Mouse (Mus musculus): ENCODE measurements around the gene Clic6. TPM values are rescaled to one million over a fixed set of nuclear protein-coding genes. Genes with fewer than 3 reads are reported as not detected.

Gene Clic6
- total and polyA plus RNA-seq, 3 experiments, result 0.24 to 1.2 TPM; not detected in 1

DNA sequence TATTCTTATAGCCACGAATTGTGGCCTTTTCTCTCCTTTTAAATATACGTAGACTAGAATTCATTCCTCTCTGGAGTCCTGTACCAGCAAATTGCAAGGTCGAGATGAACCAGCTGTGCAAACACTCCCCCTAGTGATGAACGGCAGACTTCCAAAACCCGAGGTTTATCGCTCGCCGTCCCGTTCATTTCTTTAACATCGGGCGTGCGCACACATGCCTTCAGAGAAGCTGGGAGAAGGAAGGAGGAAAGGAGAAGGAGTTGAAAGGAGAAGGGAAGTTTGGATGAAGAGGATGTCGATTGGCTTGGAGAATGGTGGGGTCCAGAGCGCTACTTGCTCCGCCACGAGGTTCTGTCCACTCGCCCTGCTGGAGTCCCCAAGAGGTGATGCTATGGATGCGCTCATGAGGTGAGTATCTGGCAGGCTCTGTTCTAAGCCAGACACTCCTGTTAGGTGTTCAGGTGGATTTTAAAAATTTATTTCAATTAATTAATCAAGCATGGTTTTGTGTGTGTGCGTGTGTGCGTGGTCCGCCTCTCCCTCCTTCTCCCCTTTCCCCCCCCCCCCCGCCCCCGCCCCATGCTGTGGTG is 6.9 kb upstream of the Clic6 start:
- no peak for DNase-seq (ENCODE audit: extremely low read depth)
- in situ Hi-C loops (cut with MboI; ENCODE audit: low pct_ligation_motif_present, low pct_unique_long_range_greater_than_20kb, low sequenced_read_pairs) (no loop called here), dilution Hi-C loops (cut with MboI; ENCODE audit: extremely low pct_ligation_motif_present, extremely low pct_unique_long_range_greater_than_20kb, low sequenced_read_pairs) (no loop called here)
- Histone ChIP-seq H3K4me2 (ENCODE audit: insufficient read depth, low read depth, poor library complexity, severe bottlenecking) (peak overlapping the region; percentile 63; the same call in 1 of the 2 replicates), H3K9ac (ENCODE audit: insufficient read depth, low read depth) (no peak overlapping the region), H3K4me1 (ENCODE audit: control insufficient read depth in 1 of 2, insufficient read depth in 2 of 2) (peaks cover 0 to 11% of the 10 kb centered on the region in 2 experiments; a peak in 1 of 4 replicates), H3K4me3 (replicated peaks in 1 of 3; ENCODE audit: low read depth in 2 of 3, low read length in 2 of 3, poor library complexity in 1 of 3) (no peak overlapping the region), H3K36me3 (replicated peaks in 1 of 2; ENCODE audit: control insufficient read depth in 1 of 2, insufficient read depth in 1 of 2, low read length in 1 of 2) (no peaks in the 10 kb centered on the region), H3K79me2 (replicated peaks; ENCODE audit: control insufficient read depth, extremely low read depth, insufficient read depth, poor library complexity, severe bottlenecking) (no peaks in the 10 kb centered on the region), H3K27me3 (replicated peaks) (no peaks in the 10 kb centered on the region), H3K9me3 (replicated peaks; ENCODE audit: low read length) (no peaks in the 10 kb centered on the region), H3K27ac (ENCODE audit: insufficient read depth, low read depth) (no peak overlapping the region)
- TF ChIP-seq ZKSCAN1 (IDR thresholded peaks at IDR 0.05; ENCODE audit: borderline replicate concordance, low read depth, low read length), result no peak
- TF ChIP-seq MAZ (IDR thresholded peaks at IDR 0.05; ENCODE audit: low read depth, low read length), result peak; percentile 54; the same call in 1 of the 2 replicates
- TF ChIP-seq MAX (IDR thresholded peaks at IDR 0.05; ENCODE audit: low read length), result no peak
- 0 out of 2 replicates have a peak, but pooled peaks have one; percentile 20 for TF ChIP-seq TCF12 (IDR thresholded peaks at IDR 0.05; ENCODE audit: low read depth, low read length)
- peak; percentile 78 for TF ChIP-seq SMC3 (IDR thresholded peaks at IDR 0.05; ENCODE audit: low read depth, low read length)
- peak; percentile 36 for TF ChIP-seq ZC3H11A (IDR thresholded peaks at IDR 0.05; ENCODE audit: low read depth, low read length)
- 0 out of 2 replicates have a peak, but pooled peaks have one; percentile 43 for TF ChIP-seq MEF2A (IDR thresholded peaks at IDR 0.05; ENCODE audit: borderline replicate concordance, low read depth, low read length)
- TF ChIP-seq ZNF384 (IDR thresholded peaks at IDR 0.05; ENCODE audit: low read depth, low read length), result no peak
- TF ChIP-seq JUN (IDR thresholded peaks at IDR 0.05; ENCODE audit: insufficient read depth, low read depth, low read length), result no peak
- TF ChIP-seq RCOR1 (conservative IDR thresholded peaks at IDR 0.05; ENCODE audit: low read depth, low read length), result no peak
- TF ChIP-seq JUND (conservative IDR thresholded peaks at IDR 0.05; ENCODE audit: low read depth, low read length), result no peak
- TF ChIP-seq RAD21 (IDR thresholded peaks at IDR 0.05; ENCODE audit: low read depth, low read length), result peak; percentile 84
- TF ChIP-seq NRF1 (IDR thresholded peaks at IDR 0.05; ENCODE audit: low read depth, low read length), result peak; percentile 50
- 0 out of 2 replicates have a peak, but pooled peaks have one; percentile 38 for TF ChIP-seq NELFE (IDR thresholded peaks at IDR 0.05; ENCODE audit: low read depth, low read length)
- TF ChIP-seq GABPA (IDR thresholded peaks at IDR 0.05; ENCODE audit: insufficient replicate concordance, low read depth, low read length), result no peak
- peak; percentile 18 to 90; a peak in 3 of 4 replicates for TF ChIP-seq CTCF (conservative IDR thresholded peaks at IDR 0.05 in 1 of 2, IDR thresholded peaks at IDR 0.05 in 1 of 2; ENCODE audit: low read depth in 2 of 2, low read length in 2 of 2)
- TF ChIP-seq SIN3A (IDR thresholded peaks at IDR 0.05; ENCODE audit: low read length), result 0 out of 2 replicates have a peak, but pooled peaks have one; percentile 39
- TF ChIP-seq MXI1 (IDR thresholded peaks at IDR 0.05; ENCODE audit: low read depth, low read length), result 0 out of 2 replicates have a peak, but pooled peaks have one; percentile 26

DNA sequence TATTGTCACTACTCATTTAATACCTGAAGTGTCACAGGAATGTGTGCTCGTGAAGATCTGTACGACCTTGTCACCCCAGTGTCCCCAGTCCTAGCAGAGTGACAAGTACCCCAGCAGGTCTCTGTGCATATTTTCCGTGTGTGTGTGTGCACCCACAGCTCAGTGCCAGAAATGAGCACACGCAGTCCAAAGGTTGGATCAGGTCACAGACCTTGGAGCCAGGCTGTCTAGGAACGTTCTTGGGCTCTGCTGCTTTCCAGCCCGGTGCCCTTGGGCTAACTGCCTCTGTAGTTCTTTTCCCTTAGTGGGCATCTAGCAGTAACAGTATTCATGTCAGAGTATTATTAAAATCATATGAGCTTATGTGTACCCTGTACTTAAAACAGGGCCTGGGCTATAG is 1.6 kb downstream of the Clic6 start:
- in situ Hi-C loops (cut with MboI; ENCODE audit: low pct_ligation_motif_present, low pct_unique_long_range_greater_than_20kb, low sequenced_read_pairs) (no loop called here), dilution Hi-C loops (cut with MboI; ENCODE audit: extremely low pct_ligation_motif_present, extremely low pct_unique_long_range_greater_than_20kb, low sequenced_read_pairs) (no loop called here)
- DNase-seq (ENCODE audit: extremely low read depth), result no peak

More for the DNA sequence above, 1.6 kb downstream of the Clic6 start:
- Histone ChIP-seq H3K4me1 (ENCODE audit: control insufficient read depth in 1 of 2, insufficient read depth in 2 of 2) (peaks cover 11 to 14% of the 10 kb centered on the region in 2 experiments), H3K27me3 (replicated peaks) (no peaks in the 10 kb centered on the region), H3K4me3 (replicated peaks in 1 of 3; ENCODE audit: low read depth in 2 of 3, low read length in 2 of 3, poor library complexity in 1 of 3) (no peak overlapping the region), H3K79me2 (replicated peaks; ENCODE audit: control insufficient read depth, extremely low read depth, insufficient read depth, poor library complexity, severe bottlenecking) (no peaks in the 10 kb centered on the region), H3K36me3 (replicated peaks in 1 of 2; ENCODE audit: control insufficient read depth in 1 of 2, insufficient read depth in 1 of 2, low read length in 1 of 2) (no peaks in the 10 kb centered on the region), H3K27ac (ENCODE audit: insufficient read depth, low read depth) (no peak overlapping the region), H3K9ac (ENCODE audit: insufficient read depth, low read depth) (no peak overlapping the region), H3K4me2 (ENCODE audit: insufficient read depth, low read depth, poor library complexity, severe bottlenecking) (no peak overlapping the region), H3K9me3 (replicated peaks; ENCODE audit: low read length) (peaks cover 3% of the 10 kb centered on the region)
- no peak for TF ChIP-seq MAZ (IDR thresholded peaks at IDR 0.05; ENCODE audit: low read depth, low read length)
- TF ChIP-seq TCF12 (IDR thresholded peaks at IDR 0.05; ENCODE audit: low read depth, low read length), result no peak
- TF ChIP-seq ELF1 (IDR thresholded peaks at IDR 0.05; ENCODE audit: low read depth, low read length), result no peak
- no peak for TF ChIP-seq SIN3A (IDR thresholded peaks at IDR 0.05; ENCODE audit: low read length)
- no peak for TF ChIP-seq ZKSCAN1 (IDR thresholded peaks at IDR 0.05; ENCODE audit: borderline replicate concordance, low read depth, low read length)
- no peak for TF ChIP-seq GABPA (IDR thresholded peaks at IDR 0.05; ENCODE audit: insufficient replicate concordance, low read depth, low read length)
- no peak for TF ChIP-seq CHD2 (IDR thresholded peaks at IDR 0.05; ENCODE audit: low read length)
- TF ChIP-seq SMC3 (IDR thresholded peaks at IDR 0.05; ENCODE audit: low read depth, low read length), result no peak
- TF ChIP-seq MEF2A (IDR thresholded peaks at IDR 0.05; ENCODE audit: borderline replicate concordance, low read depth, low read length), result no peak
